Mouse (Mus musculus) cerebellum, postnatal 10 days (tissue): ENCODE data around the gene Plekhg5.
"Not testable (repeated sequence)": the region's sequence is repeated elsewhere in the genome, so short reads cannot be mapped to it uniquely, and the experiment has no call there.

ENCODE experiments used
- DNase-seq, 2 experiments: peaks; one replicate each; pipeline ENCODE4 v3.0.0; 2021; ENCODE audit warnings: mixed read lengths in 2 of 2

Plekhg5 gene

DNA sequence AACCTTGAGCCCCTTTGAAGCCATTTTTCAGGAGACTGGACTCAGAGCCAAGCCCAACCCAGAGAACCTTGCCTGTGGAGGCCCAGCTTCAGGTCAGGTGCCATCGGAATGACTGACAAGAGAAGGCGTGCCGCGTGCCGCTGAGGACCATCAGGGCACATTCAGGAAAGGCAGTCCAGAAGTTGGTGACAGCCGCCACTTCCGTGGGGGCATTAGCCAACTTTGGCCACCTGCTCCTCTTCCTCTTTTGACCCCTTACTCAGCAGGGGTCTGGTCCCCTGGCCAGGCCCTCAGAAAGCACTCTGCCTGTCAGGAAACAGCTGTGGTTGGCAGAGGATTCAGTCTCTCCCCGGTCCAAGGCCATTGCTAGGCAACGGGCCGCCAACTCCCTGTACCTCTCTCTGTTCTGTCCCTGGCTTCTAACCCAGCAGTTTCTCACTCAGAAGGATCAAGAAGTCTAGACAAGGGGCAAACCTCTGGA, at the start of gene Plekhg5:
Gene Plekhg5 (plus strand): TSS at position 378 of the 481 bp plus-strand sequence.
- DNase-seq, result peak; percentile 65 to 82

DNA sequence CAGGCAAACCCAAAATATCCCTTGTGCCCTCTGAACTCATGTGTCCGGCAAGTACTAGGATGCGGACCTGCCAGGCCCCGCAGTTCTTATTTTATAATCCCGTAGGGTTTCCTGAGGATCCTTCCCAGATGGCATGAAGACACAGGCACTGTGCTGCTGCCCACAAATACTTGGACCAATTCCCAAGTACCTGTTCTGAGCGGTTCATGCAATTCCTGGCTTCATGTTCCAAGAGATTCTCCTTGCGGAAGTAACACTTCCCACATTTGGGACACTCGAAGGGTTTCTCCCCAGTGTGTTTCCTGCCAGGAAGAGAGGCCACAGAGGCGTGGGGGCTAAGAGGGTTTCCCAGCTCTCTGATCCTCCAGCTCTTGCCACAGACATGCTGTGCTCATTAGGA, 49.8 kb upstream of the Plekhg5 start:
- peak; percentile 39 to 60 for DNase-seq

DNA sequence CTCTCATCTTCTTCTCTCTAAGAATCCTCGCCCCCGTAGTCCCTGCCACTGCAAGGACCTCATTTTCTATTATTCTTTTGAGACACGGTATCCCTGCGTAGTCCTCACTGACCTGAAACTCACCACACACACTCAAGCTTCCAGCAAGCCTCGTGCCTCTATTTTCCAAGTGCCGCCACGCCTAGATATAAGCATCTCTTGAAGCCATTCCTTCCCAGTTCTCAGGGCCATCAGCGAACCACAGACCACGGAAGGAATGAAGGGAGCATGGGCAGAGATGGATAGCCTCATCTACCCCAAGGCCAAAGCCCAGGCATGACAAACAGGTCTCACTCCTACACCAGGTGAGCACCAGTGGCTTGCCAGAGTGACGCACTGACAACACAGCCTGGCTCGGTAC, 47.8 kb upstream of the Plekhg5 start:
- DNase-seq, result no peak

DNA sequence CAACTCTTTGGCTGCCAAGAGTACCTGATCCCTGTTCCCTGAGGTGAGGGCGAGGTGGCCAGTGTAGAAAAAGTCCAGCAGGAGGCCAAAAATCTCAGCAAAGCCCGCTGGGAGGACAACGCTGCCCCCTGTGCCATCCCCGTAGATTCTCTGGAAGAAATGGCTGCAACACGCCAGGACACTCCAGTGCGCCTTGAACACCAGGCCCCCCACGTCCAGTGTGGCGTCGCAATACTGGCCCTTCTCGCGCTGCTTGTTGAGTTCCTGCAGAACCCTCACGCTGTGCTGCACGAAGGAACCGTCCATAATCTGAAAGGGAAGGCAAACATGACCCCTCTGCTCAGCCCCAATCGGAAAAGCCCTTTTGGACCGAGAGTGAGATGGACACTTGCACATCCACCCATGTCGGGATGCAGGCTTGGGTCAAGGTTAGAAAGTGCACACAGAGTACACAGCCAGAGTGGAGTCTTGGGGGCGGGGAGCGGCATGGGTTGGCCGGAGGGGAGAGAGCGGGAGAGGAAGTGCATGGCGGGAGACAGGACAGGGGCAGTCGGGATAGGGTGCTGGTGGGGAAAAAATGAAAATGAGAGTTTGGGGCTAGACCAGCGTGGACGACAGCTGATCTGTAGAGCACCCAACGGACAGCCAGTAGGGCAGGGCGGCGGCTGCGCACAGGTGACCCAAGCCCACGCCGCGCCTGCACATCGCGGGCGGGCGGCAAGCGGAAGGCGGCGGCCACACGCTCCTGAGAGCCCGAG, 45.4 kb upstream of the Plekhg5 start:
- DNase-seq, result no peak

DNA sequence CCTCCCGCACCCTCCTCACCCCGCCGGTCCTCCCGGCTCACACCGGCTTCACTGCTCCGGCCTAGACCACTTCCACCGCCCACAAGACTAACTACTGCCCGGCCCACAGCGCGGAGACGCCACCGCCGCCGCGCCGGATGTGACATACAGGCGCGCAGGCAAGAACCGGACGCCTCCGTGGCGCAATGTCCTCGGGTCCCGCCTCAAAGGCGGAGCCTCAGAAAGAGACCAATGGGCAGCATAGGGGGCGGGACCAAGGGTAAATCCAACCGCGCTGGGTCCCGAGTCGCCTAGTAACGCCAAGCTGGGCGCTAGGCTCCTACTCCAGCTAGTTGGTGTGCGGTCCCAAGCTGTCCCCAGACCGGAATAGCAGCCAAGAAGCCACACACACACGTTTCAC, 44.8 kb upstream of the Plekhg5 start, which contains the start of gene Zbtb48:
Gene Zbtb48 (minus strand): TSS at position 148 of the 400 bp plus-strand sequence.
- DNase-seq, result peak; percentile 96 to 98

DNA sequence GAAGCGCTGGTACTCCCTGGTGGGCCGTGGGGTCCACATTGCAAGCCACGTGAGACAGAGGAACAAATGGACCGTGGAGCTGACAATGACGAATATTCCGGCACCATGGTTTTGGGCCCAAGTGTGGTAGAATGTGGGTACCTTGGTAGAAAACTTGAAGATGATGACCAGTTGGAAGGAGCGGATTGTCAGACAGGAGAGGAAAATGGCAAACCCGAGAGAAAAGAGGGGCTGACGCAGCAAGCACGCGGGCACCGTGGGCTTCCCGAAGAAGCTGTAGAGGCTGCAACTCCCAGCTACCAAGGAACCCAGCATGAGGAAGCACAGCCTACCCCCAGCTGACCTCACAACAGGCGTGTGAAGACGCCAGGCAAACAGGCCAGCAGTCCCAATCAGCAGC, 43.8 kb upstream of the Plekhg5 start:
- no peak for DNase-seq

DNA sequence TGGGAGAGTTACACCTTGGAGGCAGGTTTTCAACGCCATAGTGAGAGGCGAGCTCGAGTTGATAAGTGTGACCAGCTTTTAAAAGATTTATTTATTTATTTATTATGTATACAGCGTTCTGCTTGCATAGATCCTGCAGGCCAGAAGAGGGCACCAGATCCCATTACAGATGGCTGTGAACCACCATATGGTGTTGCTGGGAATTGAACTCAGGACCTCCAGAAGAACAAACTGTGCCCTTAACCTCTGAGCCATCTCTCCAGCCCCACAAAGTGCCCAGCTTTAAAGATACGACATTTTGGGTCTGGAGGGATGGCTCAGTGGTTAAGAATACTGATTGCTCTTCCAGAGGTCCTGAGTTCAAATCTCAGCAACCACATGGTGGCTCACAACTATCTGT, 43.2 kb upstream of the Plekhg5 start:
- DNase-seq, result peak; percentile 40 to 45

DNA sequence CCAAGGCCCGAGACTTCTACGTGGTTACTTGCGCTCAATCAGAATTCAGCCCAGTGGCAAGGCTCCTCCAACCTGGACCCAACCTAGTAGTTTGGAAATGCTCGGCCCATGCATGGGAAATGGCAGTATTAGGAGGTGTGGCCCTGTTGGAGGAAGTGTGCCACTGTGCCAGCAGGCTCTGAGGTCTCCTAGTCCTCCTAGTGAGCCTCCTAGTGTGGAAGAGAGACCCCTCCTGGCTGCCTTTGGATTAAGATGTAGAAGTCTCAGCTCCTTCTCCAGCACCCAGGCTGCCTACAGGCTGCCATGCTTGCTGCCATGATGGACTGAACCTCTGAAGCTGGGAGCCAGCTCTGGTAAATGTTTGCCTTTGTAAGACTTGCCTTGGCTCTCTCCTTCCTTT, 42.3 kb upstream of the Plekhg5 start:
- peak in 1 of 2 experiments; percentile 12 for DNase-seq

DNA sequence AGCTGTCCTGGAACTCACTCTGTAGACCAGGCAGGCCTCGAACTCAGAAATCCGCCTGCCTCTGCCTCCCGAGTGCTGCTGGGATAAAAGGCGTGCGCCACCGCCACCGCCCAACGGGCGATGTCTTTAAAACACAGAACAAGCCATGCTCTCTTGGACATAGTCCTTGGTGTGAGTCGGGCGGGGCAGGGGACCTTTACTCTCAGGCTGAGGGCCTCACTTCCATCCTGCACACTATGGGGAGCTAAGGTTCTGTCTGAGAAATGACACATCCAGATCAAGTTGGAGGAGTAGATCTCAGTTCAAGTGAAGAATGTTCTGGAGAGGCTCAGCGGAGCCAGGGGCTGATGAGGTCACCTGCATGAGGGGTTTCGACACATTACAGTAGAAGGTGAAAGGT, 39.4 kb upstream of the Plekhg5 start:
- no peak for DNase-seq

DNA sequence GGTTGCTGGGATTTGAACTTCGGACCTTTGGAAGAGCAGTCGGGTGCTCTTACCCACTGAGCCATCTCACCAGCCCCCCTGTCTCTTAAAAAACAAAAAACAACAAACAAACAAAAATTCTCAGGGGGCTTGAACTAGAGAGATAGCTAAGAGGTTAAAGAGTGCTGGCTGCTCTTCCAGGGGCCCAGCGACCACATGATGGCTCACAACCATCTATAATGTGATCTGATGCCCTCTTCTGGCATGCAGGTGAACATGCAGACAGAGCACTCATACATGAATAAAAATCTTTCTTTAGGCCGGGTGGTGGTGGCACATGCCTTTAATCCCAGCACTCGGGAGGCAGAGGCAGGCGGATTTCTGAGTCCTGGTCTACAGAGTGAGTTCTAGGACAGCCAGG, 35.8 kb upstream of the Plekhg5 start:
- DNase-seq, result not testable (repeated sequence)

DNA sequence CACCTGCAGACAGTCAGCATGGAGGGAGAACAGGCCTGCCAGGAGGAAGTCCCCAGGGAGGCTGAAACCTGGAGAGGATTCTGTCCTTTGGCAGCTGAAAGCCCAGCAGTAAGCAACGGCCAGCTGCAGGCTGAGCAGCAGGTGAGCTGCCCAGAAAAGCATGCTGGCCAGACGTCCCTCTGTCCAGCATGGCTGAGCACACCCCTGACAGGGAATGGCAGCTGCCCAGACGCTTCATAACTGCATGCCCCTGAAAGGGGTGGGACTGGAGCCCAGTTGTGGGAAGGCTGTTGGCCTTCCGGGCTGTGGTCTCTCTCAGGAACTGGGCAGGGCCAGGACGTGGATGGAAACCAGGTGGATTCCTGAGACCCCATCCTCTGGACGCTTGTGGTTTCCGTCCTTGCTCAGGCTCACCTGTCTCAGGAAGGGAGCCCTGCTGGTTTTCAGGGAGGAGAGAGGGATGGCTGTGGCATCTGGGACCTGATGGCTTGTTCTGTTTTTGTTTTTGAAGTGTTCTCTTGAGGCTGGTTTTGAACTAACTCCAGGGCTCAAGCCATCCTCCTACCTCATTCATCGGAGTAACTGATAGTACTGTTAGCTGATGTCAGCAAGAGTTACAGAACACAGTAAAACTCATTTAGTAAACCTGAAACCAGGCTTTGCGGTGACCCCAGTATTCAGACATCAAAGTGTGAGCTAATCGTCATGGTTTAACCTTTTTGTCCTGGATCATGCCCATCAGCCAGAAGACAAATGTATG, 33.9 kb upstream of the Plekhg5 start, which contains the start of gene Tas1r1:
Gene Tas1r1 (minus strand): TSS at position 344 of the 760 bp plus-strand sequence.
- DNase-seq, result peak; percentile 44 to 51

DNA sequence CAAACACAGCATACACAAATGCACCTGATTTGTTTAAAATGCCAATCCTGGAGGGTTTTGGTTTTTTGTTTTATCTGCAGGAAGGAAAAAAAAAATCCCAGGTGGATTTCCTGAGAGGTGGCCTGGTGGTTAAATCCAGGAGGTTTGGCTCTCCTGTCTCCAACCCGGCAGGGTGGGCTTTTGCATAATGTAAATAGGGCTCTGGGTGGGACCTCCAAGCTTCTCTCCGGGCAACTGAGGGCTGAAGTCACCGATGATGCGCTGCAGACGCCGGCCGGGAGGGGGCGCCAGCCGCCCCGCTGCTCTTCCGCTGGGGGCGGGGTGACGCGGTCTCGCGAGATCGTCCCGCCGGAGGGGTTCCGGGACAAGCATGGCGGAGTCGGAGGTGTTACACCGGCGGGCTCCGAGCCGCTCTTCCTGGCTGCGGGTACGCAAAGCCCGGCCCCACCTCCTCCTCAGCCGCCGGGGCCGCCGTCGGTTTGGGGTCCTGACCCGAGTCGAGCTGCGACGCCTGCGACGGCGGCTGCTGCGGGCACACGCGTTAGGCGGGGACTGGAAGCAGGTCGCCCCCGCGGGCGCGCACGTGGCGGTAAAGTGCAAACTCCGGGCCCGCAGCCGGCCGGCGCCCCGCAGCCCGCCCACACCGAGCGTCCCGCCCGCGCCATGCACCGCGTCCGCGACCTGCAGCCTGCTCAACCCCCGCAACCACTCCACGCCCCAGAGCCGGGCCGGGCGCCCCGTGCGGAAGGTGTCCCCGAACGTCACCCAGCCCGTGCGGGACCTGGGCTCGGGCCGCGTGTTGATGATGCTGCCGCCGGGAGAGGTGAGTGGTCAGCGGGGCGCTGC, 33.1 kb upstream of the Plekhg5 start, which contains the start of gene Nol9:
Gene Nol9 (plus strand): TSS at position 337 of the 846 bp plus-strand sequence.
- peak; percentile 98 for DNase-seq

DNA sequence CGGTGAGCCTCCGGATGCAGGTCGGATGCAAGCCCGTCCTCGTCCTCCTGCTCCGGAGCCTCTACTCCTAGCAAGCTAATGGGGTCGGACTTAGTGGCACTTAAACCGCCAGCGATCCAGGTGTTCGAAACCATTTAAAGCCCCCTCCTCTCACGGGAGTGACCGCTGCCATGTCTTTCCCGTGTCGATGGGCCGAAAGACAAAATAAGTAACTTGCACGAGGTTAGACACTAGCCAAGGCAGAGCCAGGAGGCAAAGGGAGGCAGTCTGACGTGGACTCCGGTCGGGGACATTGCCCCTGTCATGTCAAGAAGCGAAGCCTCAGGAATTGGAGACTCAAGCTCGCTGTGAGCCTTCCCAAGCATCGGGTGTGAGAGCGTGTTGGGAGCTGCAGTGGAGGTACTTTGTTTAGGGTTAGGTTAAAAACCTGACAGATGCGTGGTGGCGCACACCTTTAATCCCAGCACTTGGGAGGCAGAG, 32.4 kb upstream of the Plekhg5 start:
- no peak for DNase-seq

DNA sequence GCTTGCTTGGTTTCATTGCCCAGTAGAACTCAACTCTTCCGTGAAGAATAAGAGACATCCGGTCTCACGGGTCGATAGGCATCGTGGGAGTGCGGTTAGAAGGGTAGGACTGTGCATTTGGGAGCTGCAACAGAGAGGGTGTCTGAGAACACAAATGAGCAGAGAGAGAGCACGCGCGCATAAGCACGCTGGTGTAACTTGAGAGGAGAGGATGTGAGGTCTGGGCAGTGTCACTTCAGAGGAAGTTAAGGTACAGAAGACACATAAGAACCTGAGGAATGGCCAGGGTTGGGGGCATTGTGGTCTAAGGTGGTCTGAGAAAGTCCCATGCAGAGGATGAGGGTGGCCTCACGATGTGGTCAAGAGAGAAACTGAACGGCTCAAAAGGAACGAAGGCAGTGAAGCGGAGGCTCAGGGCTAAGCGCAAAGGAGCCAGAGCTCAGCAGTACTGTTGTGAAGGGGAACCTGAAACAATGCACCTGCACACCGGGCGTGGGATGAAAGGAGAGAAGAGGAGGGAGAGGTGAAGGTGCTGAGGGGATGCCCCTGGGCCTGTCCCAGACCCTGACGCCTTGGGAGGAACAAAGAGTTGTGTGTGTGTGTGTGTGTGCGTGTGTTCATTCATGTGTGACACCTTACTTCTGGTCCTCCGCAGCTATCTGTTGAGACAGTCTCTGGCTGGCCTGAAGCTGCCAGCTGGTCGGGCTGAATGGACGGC, 30.2 kb upstream of the Plekhg5 start:
- DNase-seq, result no peak

DNA sequence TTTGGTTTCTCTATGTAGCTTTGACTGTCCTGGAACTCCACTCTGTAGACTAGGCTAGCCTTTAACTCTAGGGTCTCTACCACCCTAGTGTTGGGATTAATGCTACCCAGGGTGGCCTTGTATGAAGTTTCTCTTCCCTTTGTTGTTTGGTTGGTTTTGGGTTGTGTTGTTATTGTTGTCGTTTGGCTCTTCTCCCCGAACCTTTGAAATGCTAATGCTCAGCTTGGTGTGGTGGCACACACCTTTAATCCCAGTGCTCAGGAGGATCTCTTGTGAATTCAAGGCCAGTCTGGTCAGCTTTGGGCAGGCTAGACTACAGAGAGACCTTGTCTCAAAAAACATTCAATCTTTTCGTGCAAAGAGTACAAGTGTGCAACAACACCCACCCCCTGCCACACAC, 29.1 kb upstream of the Plekhg5 start:
- DNase-seq, result no peak

DNA sequence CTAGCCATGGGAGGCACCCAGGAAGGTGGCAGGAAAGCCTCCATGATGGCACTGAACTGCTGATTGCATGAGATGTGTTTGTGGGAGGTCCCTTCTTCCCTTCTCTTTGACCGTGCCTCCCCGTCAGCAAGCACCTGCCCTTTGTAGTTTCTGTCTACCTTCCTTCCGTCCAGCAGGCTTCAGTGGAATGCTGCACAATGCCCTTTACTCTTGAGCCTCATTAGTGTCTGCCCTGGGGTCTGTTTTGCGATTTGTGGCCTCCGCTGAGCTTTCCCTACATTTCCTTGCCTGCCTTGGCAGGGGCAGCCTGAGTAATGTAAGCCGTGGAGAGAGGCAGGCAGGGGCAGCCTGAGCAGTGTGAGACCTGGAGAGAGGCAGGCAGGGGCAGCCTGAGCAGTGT, 27.7 kb upstream of the Plekhg5 start:
- DNase-seq, result no peak

DNA sequence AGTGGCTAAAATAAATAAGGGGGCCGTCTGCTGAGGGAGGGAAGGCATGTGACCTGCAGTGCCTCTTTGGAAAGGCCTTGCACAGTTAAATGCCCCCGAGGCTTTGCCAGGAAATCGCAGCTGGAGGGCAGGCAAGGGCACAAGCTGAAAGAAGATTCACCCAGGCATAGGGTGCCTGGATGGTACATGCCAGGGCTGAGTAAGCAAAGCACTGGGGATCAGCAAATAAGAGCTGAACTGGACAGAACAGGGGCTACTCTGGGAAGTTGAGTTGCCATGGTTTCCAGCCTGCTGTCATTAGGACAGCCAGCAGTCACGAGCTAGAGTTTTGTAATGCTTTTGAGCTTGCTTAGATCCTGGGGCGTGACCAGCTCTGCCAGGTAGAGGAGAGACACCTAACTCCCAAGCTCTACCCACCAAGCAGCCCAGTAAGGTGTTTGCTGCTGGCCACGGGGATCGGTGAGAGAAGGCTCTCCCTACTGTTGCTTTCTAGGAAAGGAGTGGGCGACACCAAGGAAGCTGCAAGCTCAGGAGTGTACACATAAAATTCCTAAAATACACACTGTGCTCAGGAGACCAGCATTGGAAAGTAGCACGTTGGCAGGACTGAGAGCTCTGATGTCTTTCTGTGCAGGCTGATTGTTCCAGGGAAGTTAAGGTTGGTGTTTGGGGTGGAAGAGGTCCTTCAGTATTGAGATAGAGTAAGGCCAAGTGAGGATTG, 9.7 kb upstream of the Plekhg5 start:
- peak in 1 of 2 experiments; percentile 33 for DNase-seq

DNA sequence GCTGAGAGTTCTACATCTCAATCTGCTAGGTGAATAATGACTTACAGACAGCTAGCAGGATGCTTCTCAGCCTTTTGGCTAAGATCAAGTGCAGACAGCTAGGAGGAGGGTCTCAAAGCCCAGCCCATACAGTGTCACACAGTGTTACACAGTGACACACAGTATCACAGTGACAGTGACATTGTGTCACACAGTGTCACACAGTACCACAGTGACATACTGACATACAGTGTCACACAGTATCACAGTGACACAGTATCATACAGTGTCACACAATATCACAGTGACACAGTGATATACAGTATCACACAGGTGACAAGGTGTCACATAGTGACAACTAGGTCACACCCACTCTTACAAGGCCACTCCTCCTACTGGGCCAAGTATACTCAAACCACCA, 5.0 kb upstream of the Plekhg5 start:
- no peak for DNase-seq

DNA sequence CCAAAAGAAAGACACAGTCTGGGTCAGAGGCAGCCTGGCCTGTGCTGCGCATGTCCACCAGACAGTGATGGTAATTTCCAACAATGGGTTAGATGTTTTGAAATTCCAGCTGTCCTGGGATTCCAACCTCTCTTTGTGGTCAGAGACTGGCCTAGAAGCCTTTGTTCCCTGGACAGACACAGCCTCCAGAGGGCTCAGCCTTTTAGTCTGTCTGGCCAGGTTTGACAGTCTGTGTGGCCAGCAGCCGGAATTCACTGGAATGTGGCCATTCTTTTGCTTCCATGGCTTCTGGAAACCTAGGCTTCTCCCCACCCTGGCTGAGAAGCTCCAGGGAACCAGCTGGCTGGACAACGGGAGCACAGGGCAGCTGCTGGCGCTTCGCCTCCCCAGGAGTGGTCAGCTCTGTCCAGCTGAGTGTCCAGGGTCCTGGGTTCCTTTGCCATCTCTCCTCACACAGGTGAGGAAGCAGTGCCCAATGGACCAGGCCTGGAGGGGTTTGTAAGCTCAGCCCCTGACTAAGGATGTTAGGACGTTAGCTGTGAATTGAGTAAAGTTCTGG, 4.1 kb upstream of the Plekhg5 start:
- DNase-seq, result no peak

DNA sequence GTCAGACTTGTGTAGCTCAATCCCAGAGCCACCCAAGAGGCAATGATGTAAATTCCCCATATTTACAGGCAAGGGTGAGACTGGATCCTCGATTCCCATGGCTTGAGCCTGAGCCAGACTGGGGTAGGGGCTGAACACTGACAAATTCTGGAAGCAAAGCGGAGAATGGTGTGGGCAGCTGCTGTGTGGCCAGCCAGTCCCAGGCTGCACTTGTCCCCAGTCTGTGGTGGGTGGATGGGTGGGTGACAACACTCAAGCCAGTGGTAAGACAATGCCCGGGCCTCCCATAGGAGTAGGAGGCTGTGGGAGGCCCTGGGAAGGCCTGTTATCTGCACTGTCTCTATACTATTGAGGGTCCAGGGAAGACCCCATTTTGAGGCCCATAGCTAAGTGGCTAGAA, 3.1 kb upstream of the Plekhg5 start:
- no peak for DNase-seq
